ENCODE assay signal across 9 mouse cellular contexts in genomic region chr4:140684881-140685303, GRCm38 (mm10). TPM values are rescaled to one million over a fixed set of nuclear protein-coding genes. Genes with fewer than 3 reads are reported as not detected.
DNase-seq lines count a peak whose midpoint lies in the region; ATAC-seq and TF ChIP-seq lines count a peak whose summit lies in the region.
"Had no signal": no experiment of that assay in that cellular context is flagged by ENCODE, and none has a peak within 500 bp of the region (broad histone marks: within the 10 kb centered on the region; RNA-seq: fewer than 3 reads in every experiment).

No protein-coding gene starts in this region.

- no peak overlapping the region for H3K27ac ChIP-seq in layer of hippocampus, adult 2 months

- no peak for DNase-seq in layer of hippocampus, adult 2 months (ENCODE audit: low spot score in 2 of 2)
- no peak for DNase-seq in layer of hippocampus, adult 8-10 months (ENCODE audit: low spot score in 2 of 2)
- peak; percentile 82 for DNase-seq in ZHBTc4 (ENCODE audit: low read depth, low spot score)
- DNase-seq in frontal cortex, postnatal 36 days (ENCODE audit: low spot score in 2 of 2) = no peak
- no peak for DNase-seq in thymus, adult 18-20 months
- no peak for DNase-seq in cerebellum, adult 9-11 months
- DNase-seq: right cerebral cortex, adult 18-20 months had no signal

- peak; percentile 68 for TF ChIP-seq CTCF in layer of hippocampus, adult 2 months (conservative IDR thresholded peaks at IDR 0.05)

- no peak overlapping the region for H3K4me3 ChIP-seq in layer of hippocampus, adult 2 months

- ATAC-seq in granulocyte monocyte progenitor cell, adult 5-6 weeks (replicated peaks; ENCODE audit: poor library complexity, severe bottlenecking) = 0 out of 2 replicates have a peak, but pooled peaks have one; percentile 4
- ATAC-seq in megakaryocyte, adult 5-6 weeks (ENCODE audit: poor library complexity, severe bottlenecking) = peak; percentile 19; the same call in 1 of the 2 replicates

RNA-seq across cellular contexts. Expression of gene Rcc2, which starts 15.4 kb away (rescaled TPM):
- total RNA-seq in layer of hippocampus, adult 2 months (2021) = 10 to 100 TPM; 93.0 to 93.5 TPM
- 10 to 100 TPM; 82.5 to 87.8 (median 85.0) TPM for total RNA-seq in layer of hippocampus, adult 8-10 months (2022)
- 150 and 183 TPM in 2 replicates for total RNA-seq in granulocyte monocyte progenitor cell, adult 5-6 weeks (2014; fragmentation: Nextera tagmentation)
- 146 and 176 TPM in 2 replicates for total RNA-seq in granulocyte monocyte progenitor cell, adult 5-6 weeks (2017)
- total RNA-seq in megakaryocyte, adult 5-6 weeks (2015) = 30.3 and 37.4 TPM in 2 replicates
- 50.8 and 57.3 TPM in 2 replicates for total RNA-seq in megakaryocyte, adult 5-6 weeks (2017)

RNA-seq across cellular contexts. Expression of gene Arhgef10l, which starts 19.1 kb away (rescaled TPM):
- 10 to 100 TPM; 43.9 to 52.8 TPM for total RNA-seq in layer of hippocampus, adult 2 months (2021)
- 10 to 100 TPM; 44.6 to 55.8 (median 46.7) TPM for total RNA-seq in layer of hippocampus, adult 8-10 months (2022)
- 4.2 and 6.0 TPM in 2 replicates for total RNA-seq in granulocyte monocyte progenitor cell, adult 5-6 weeks (2014; fragmentation: Nextera tagmentation)
- total RNA-seq in granulocyte monocyte progenitor cell, adult 5-6 weeks (2017) = 6.9 and 7.2 TPM in 2 replicates
- total RNA-seq in megakaryocyte, adult 5-6 weeks (2015) = 22.8 and 25.3 TPM in 2 replicates
- 72.2 and 83.3 TPM in 2 replicates for total RNA-seq in megakaryocyte, adult 5-6 weeks (2017)

RNA-seq across cellular contexts. Expression of gene Padi6, which starts 57.6 kb away (rescaled TPM):
- not detected for total RNA-seq in layer of hippocampus, adult 2 months (2021)
- not detected for total RNA-seq in layer of hippocampus, adult 8-10 months (2022)
- not detected in 2 replicates for total RNA-seq in granulocyte monocyte progenitor cell, adult 5-6 weeks (2014; fragmentation: Nextera tagmentation)
- not detected in 2 replicates for total RNA-seq in granulocyte monocyte progenitor cell, adult 5-6 weeks (2017)
- not detected in 2 replicates for total RNA-seq in megakaryocyte, adult 5-6 weeks (2015)
- total RNA-seq in megakaryocyte, adult 5-6 weeks (2017) = not detected in 2 replicates
